Mouse (Mus musculus): ENCODE measurements around the gene Ly6g5c. TPM values are rescaled to one million over a fixed set of nuclear protein-coding genes. Genes with fewer than 3 reads are reported as not detected.

The Ly6g5c gene
- polyA plus RNA-seq (2014; fragmentation: Nextera tagmentation; extraction: Ambion mirVana), result not detected in 2 replicates

DNA sequence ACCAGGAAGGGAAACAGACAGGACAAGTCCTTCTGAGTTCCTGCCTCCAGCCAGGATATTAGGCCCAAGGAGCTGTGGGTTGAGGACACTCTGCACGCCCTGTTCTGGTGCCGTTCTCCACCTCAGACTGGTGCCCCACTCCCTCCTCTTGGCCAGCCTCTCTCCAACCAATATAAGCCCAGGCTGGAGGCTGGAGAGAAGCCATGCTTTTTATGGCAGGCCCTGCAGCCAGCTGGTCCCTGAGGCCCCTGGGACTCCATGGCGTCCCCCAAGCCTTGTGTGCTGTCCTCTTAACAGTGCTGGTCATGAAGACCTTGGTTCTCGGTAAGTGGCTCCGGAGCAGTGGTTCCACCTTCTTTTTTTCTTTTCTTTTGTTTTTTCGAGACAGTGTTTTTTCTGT is at the start of gene Ly6g5c:
Gene Ly6g5c, plus strand, starts transcription at position 183 of the 400 bp plus-strand sequence.
- H3K27ac ChIP-seq (ENCODE audit: low read depth, low read length), result no peak within 1 kb of the TSS
- H3K4me1 ChIP-seq (ENCODE audit: control insufficient read depth, insufficient read depth, low read length), result no peaks in the 10 kb centered on the region
- whole genome bisulfite sequencing, result 81% methylated on average over 6 of the region's 6 CpGs
- no peak within 1 kb of the TSS for H3K4me2 ChIP-seq (ENCODE audit: low read depth)
- ATAC-seq (ENCODE audit: insufficient read depth, low FRiP score, low TSS enrichment), result no peak
- H3K36me3 ChIP-seq (ENCODE audit: control insufficient read depth, insufficient read depth, low read length), result peaks cover 4% of the 10 kb centered on the region
- H3K9ac ChIP-seq (ENCODE audit: low read length), result no peak within 1 kb of the TSS
- DNase-seq (ENCODE audit: low spot score), result no peak
- no peaks in the 10 kb centered on the region for H3K27me3 ChIP-seq (ENCODE audit: control insufficient read depth, insufficient read depth, low read length)
- no peaks in the 10 kb centered on the region for H3K9me3 ChIP-seq (ENCODE audit: control insufficient read depth, low read length)
- no peak within 1 kb of the TSS for H3K4me3 ChIP-seq (ENCODE audit: low read depth, low read length)

DNA sequence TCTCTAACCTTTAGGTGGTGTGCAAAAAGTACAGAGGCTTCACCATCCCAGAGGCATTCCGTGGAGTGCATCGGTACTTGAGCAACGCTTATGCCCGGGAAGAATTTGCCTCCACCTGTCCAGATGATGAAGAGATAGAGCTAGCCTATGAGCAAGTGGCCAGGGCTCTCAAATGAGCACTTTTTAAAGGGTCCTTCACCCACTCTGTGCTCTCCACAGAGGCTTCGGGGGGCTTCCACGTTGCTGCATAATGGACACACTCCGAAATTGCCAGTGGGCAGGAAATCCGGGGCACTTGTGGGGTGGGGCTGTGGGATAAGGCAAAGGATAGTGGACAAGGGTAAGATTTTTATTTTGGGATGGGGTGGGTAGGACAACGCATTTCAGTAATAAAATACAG is 49.8 kb upstream of the Ly6g5c start:
- peak; percentile 2 for ATAC-seq (ENCODE audit: insufficient read depth, low FRiP score, low TSS enrichment)
- H3K4me3 ChIP-seq (ENCODE audit: low read depth, low read length), result peak overlapping the region; percentile 60
- no peak overlapping the region; the same call in 1 of the 2 replicates for H3K9ac ChIP-seq (ENCODE audit: low read length)
- no peaks in the 10 kb centered on the region for H3K27me3 ChIP-seq (ENCODE audit: control insufficient read depth, insufficient read depth, low read length)
- 74% methylated on average over 9 of the region's 9 CpGs for WGBS
- no peak overlapping the region for H3K27ac ChIP-seq (ENCODE audit: low read depth, low read length)
- H3K4me2 ChIP-seq (ENCODE audit: low read depth), result no peak overlapping the region
- peaks cover 19% of the 10 kb centered on the region for H3K36me3 ChIP-seq (ENCODE audit: control insufficient read depth, insufficient read depth, low read length)
- DNase-seq (ENCODE audit: low spot score), result no peak
- peaks cover 10% of the 10 kb centered on the region for H3K4me1 ChIP-seq (ENCODE audit: control insufficient read depth, insufficient read depth, low read length)
- H3K9me3 ChIP-seq (ENCODE audit: control insufficient read depth, low read length), result no peaks in the 10 kb centered on the region

DNA sequence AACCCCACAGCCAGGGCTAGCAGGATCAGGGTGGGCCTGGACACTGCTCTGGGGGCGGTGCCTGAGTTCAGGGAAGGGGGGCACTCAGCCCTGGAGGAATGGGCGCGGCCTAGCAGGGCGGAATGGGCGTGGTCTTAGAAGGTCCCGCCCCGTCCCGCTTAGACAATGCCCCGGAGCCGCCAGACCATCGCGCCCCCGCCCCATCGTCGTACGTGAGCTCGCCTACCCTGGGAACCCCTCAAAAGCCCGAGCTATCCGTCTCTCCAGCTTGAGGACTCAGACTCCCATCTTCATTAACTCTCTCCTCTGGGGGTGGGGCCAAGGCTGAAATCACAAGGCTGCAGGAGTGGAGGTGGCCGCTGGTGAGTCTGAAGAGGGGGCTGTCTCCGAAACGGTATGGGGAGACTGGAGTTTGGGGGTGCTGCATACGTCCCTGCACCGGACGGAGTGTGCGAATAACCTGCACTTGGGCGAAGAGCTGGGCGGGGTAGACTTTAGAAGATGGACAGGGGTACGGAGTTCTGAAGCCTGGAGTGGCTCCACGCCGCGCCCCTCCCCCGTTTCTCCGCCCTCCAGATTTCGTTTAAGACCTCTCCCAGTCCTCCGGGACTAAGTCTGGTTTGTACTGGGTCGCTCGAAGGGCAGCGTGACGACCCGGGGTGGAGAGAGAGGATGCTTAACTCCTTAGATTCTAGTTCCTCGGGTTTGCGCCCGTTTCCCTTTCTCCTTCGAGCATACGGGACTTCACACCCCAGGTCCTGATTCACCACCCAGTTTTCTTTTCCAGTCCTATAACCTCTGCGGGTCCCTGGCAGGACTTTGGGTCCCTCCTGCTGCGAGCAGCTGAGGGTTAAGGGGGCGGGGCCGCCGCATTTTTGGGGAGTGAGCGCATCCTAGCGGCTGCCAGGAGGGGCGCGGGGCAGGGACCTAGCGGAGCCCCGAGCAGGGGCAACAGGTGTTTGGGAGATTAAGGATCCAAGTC is 48.9 kb upstream of the Ly6g5c start, which contains the start of gene Ddah2:
Gene Ddah2, plus strand, starts transcription at position 125 of the 982 bp plus-strand sequence.
- DNase-seq (ENCODE audit: low spot score), result peak; percentile 96
- Histone ChIP-seq H3K27me3 (ENCODE audit: control insufficient read depth, insufficient read depth, low read length) (peaks cover 2% of the 10 kb centered on the region; the same call in 1 of the 2 replicates), H3K4me3 (ENCODE audit: low read depth, low read length) (peak within 1 kb of the TSS; percentile 60), H3K9me3 (ENCODE audit: control insufficient read depth, low read length) (no peaks in the 10 kb centered on the region), H3K4me1 (ENCODE audit: control insufficient read depth, insufficient read depth, low read length) (peaks cover 10% of the 10 kb centered on the region), H3K4me2 (ENCODE audit: low read depth) (peak within 1 kb of the TSS; percentile 92), H3K9ac (ENCODE audit: low read length) (peak within 1 kb of the TSS; percentile 79), H3K36me3 (ENCODE audit: control insufficient read depth, insufficient read depth, low read length) (peaks cover 14% of the 10 kb centered on the region), H3K27ac (ENCODE audit: low read depth, low read length) (peak within 1 kb of the TSS; percentile 73)
- WGBS, result under 1% methylated on average over 56 of the region's 57 CpGs
- peak; percentile 93 for ATAC-seq (ENCODE audit: insufficient read depth, low FRiP score, low TSS enrichment)

DNA sequence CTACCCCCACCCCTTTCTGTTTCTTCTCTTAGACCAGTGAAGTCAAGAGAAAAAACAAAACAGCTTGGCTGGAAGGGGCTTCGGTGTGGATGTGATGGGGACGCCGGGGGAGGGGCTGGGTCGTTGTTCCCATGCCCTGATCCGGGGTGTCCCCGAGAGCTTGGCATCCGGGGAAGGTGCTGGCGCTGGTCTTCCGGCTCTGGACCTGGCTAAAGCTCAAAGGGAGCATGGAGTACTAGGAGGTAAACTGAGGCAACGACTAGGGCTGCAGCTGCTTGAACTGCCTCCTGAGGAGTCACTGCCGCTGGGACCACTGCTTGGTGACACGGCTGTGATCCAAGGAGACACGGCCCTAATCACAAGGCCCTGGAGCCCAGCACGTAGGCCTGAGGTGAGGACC is 48.0 kb upstream of the Ly6g5c start:
- Histone ChIP-seq H3K4me1 (ENCODE audit: control insufficient read depth, insufficient read depth, low read length) (peaks cover 19% of the 10 kb centered on the region), H3K27ac (ENCODE audit: low read depth, low read length) (no peak overlapping the region), H3K9ac (ENCODE audit: low read length) (peak overlapping the region; percentile 79), H3K36me3 (ENCODE audit: control insufficient read depth, insufficient read depth, low read length) (peaks cover 10% of the 10 kb centered on the region), H3K27me3 (ENCODE audit: control insufficient read depth, insufficient read depth, low read length) (peaks cover 10% of the 10 kb centered on the region), H3K9me3 (ENCODE audit: control insufficient read depth, low read length) (no peaks in the 10 kb centered on the region), H3K4me2 (ENCODE audit: low read depth) (peak overlapping the region; percentile 92), H3K4me3 (ENCODE audit: low read depth, low read length) (peak overlapping the region; percentile 60)
- 31% methylated on average over 14 of the region's 14 CpGs for WGBS
- DNase-seq (ENCODE audit: low spot score) (no peak), ATAC-seq (ENCODE audit: insufficient read depth, low FRiP score, low TSS enrichment) (no peak)

DNA sequence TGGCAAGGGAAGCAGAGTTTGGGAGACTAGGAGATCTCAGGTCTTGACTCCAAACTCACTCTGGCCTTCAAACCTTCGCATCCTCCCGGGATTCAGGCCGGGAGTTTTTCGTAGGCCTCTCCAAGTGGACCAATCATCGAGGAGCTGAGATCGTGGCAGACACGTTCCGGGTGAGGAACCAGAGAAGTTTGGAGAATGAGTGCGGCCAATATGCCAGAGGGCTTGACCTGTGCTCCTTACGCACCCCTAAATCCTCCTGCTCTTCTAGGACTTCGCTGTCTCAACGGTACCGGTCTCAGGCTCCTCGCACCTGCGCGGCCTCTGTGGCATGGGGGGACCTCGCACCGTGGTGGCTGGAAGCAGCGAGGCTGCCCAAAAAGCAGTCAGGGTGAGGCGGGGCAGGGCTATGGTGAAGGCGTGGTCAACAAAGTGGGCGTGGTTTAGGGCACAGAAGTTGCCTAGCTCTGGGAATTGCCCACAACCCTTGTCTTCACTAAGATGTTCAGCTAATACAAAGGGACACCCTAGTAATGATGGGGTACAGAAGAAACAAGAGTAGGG is 47.3 kb upstream of the Ly6g5c start:
- no peak overlapping the region; the same call in none of the 2 replicates for H3K9ac ChIP-seq (ENCODE audit: low read length)
- peak overlapping the region; percentile 92 for H3K4me2 ChIP-seq (ENCODE audit: low read depth)
- DNase-seq (ENCODE audit: low spot score) (no peak), ATAC-seq (ENCODE audit: insufficient read depth, low FRiP score, low TSS enrichment) (no peak)
- 60% methylated on average over 22 of the region's 22 CpGs for WGBS
- no peak overlapping the region for H3K27ac ChIP-seq (ENCODE audit: low read depth, low read length)
- H3K36me3 ChIP-seq (ENCODE audit: control insufficient read depth, insufficient read depth, low read length), result peaks cover 7% of the 10 kb centered on the region
- no peaks in the 10 kb centered on the region for H3K9me3 ChIP-seq (ENCODE audit: control insufficient read depth, low read length)
- H3K4me1 ChIP-seq (ENCODE audit: control insufficient read depth, insufficient read depth, low read length), result peaks cover 23% of the 10 kb centered on the region
- peak overlapping the region; percentile 60 for H3K4me3 ChIP-seq (ENCODE audit: low read depth, low read length)
- peaks cover 17% of the 10 kb centered on the region for H3K27me3 ChIP-seq (ENCODE audit: control insufficient read depth, insufficient read depth, low read length)

DNA sequence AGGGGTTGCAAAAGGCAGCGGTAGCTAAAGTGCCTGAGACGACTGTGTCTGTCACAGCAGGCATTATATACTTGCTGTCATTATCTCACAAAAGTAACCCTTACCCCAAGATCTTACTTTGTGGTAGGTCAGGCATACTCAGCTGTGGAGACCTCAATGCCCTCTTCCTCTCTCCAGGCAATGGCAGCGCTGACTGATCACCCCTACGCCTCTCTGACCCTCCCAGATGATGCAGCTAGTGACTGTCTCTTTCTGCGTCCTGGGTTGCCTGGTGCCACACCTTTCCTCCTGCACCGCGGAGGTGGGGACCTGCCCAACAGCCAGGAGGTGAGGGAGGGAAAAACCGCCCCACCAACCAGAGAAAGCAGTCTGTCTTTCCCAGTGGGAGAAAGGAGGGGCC is 46.8 kb upstream of the Ly6g5c start:
- Histone ChIP-seq H3K4me2 (ENCODE audit: low read depth) (no peak overlapping the region), H3K4me1 (ENCODE audit: control insufficient read depth, insufficient read depth, low read length) (peaks cover 23% of the 10 kb centered on the region), H3K4me3 (ENCODE audit: low read depth, low read length) (0 out of 2 replicates have a peak overlapping the region, but pooled peaks have one; percentile 60), H3K27ac (ENCODE audit: low read depth, low read length) (no peak overlapping the region), H3K36me3 (ENCODE audit: control insufficient read depth, insufficient read depth, low read length) (peaks cover 3% of the 10 kb centered on the region), H3K9ac (ENCODE audit: low read length) (no peak overlapping the region), H3K27me3 (ENCODE audit: control insufficient read depth, insufficient read depth, low read length) (peaks cover 17% of the 10 kb centered on the region), H3K9me3 (ENCODE audit: control insufficient read depth, low read length) (no peaks in the 10 kb centered on the region)
- ATAC-seq (ENCODE audit: insufficient read depth, low FRiP score, low TSS enrichment), result no peak
- 85% methylated on average over 8 of the region's 8 CpGs for WGBS
- no peak for DNase-seq (ENCODE audit: low spot score)

DNA sequence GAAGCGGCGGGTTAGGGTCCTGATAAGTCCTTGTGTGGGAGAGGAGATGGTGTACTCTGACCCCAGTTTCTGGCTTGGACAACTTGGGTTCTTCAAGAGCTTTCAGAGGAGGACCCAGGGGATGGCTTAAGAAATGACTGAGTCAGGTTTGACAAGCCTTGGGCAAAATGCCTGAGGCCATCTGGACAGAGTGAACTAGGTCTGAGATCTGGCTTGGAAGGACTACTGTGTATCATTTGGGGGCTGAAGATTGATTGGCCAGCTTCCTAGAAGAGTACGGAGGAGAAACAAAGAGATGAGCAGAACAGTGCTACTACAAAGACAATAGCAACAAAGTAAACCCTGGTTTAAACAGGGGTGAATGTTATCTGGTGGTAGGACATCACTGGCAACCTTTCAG is 44.6 kb upstream of the Ly6g5c start:
- Histone ChIP-seq H3K9ac (ENCODE audit: low read length) (no peak overlapping the region), H3K27me3 (ENCODE audit: control insufficient read depth, insufficient read depth, low read length) (peaks cover 20% of the 10 kb centered on the region), H3K4me1 (ENCODE audit: control insufficient read depth, insufficient read depth, low read length) (peaks cover 21% of the 10 kb centered on the region), H3K36me3 (ENCODE audit: control insufficient read depth, insufficient read depth, low read length) (peaks cover 2% of the 10 kb centered on the region; the same call in 1 of the 2 replicates), H3K27ac (ENCODE audit: low read depth, low read length) (no peak overlapping the region), H3K4me3 (ENCODE audit: low read depth, low read length) (no peak overlapping the region), H3K4me2 (ENCODE audit: low read depth) (no peak overlapping the region), H3K9me3 (ENCODE audit: control insufficient read depth, low read length) (no peaks in the 10 kb centered on the region)
- ATAC-seq (ENCODE audit: insufficient read depth, low FRiP score, low TSS enrichment) (no peak), DNase-seq (ENCODE audit: low spot score) (no peak)
- 89% methylated on average over 3 of the region's 3 CpGs for whole genome bisulfite sequencing

DNA sequence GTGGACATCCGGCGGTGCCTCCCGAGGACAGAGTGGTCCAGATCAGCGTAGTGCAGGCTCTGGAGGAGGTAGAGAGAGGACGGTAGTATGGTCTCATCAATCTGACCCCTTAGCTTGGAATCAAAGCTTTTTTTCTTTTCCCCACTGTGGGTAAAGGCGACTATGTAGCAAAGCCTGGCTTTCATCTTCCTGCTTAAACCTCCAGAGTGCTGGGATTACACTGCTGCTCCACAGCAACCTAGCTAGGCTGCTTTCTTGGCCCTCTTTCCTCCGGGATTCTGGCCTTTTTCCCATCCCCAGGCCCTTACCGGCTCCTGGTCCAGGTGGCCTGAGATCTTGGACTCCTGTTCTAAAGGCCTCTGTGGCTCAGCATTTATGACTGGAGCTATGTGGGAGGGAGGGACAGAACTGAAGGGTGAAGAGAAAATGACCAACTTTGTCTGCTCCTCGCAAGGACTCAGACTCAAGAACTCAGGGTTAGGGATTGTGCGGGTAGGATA is 43.7 kb upstream of the Ly6g5c start:
- H3K9me3 ChIP-seq (ENCODE audit: control insufficient read depth, low read length), result no peaks in the 10 kb centered on the region
- DNase-seq (ENCODE audit: low spot score) (no peak), ATAC-seq (ENCODE audit: insufficient read depth, low FRiP score, low TSS enrichment) (no peak)
- no peak overlapping the region; the same call in 1 of the 2 replicates for H3K9ac ChIP-seq (ENCODE audit: low read length)
- no peak overlapping the region for H3K27ac ChIP-seq (ENCODE audit: low read depth, low read length)
- peaks cover 21% of the 10 kb centered on the region for H3K4me1 ChIP-seq (ENCODE audit: control insufficient read depth, insufficient read depth, low read length)
- peaks cover 20% of the 10 kb centered on the region for H3K27me3 ChIP-seq (ENCODE audit: control insufficient read depth, insufficient read depth, low read length)
- no peak overlapping the region for H3K4me3 ChIP-seq (ENCODE audit: low read depth, low read length)
- WGBS, result 29% methylated on average over 10 of the region's 10 CpGs
- peak overlapping the region; percentile 57 for H3K4me2 ChIP-seq (ENCODE audit: low read depth)
- peaks cover 2% of the 10 kb centered on the region; the same call in 1 of the 2 replicates for H3K36me3 ChIP-seq (ENCODE audit: control insufficient read depth, insufficient read depth, low read length)

Measured in neural tube, embryonic 11.5 days (tissue).